Mouse (Mus musculus) frontal cortex, postnatal 25 days (tissue): ENCODE data around the gene P2ry6.

Experiments
- DNase-seq, 2 experiments: peaks; one replicate each; pipeline ENCODE4 v3.0.0; 2022; ENCODE audit warnings: low spot score in 2 of 2

The P2ry6 gene

DNA sequence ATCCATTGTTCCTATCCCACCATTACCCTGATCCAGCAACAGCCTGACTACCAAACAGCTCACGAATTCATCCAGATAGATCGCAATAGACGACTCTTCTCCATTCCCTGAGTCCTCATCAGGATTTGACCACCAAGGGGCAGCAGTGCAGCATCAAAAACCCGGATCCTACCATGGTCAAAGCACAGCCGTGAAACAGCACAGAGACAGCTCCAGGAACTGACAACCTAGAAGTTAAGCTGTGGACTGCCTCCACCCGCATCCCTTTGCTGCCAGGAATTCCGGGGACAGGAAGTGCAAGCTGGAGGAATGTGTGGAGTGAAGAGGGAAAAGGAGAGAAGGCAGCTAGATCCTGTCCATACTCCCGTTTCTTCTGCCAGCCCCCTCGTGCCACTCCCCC lies 13.6 kb upstream of the P2ry6 start:
- peak; percentile 63 to 70 for DNase-seq

- no peak for DNase-seq
Observed at GRCm38 (mm10) chr7:100984452-100985395, 10.3 kb upstream of the P2ry6 start.

GRCm38 (mm10) chr7:100979175-100979574 lies 4.7 kb upstream of the P2ry6 start:
- DNase-seq = no peak

DNA sequence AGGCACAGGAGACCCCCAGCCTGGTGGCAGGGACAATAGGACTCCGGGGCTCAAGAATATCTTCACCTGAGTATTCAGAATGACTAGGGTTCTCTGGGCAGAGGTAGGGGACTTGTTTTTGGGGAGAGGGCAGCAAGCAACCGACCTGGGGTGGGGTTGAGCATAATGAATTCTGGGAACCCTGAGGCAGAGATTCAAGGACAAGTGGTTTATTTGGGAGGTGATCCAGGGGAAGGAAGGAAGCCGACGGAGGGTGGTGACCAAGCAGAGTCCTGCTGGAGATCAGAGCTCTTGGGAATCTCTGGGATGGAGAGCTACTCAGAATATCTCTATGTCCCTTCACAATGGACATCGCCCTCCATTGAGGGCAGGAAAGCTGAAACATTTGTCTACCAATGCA lies 3.7 kb upstream of the P2ry6 start:
- DNase-seq = no peak

DNA sequence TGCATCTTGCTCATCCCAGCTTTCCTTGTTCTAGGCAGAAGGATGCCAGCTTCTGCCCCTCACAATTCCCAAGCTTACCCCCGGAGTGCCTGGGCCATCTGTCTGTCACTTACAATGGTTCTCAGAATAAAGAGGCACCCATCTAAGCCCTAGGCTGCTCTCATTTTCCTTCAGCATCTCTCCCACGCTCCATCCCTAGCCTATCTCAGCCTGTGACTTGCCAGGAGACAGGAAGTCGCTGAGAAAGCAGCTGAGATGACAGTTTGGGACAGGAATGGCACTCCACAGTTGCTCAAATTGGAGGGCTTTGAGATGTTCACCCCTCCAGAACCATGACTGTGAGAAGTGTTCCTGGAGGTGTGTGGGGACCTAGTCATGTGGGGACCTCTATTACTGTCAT lies 1.6 kb downstream of the P2ry6 start:
- DNase-seq = no peak

- no peak for DNase-seq
Observed at GRCm38 (mm10) chr7:100968874-100969659, 5.4 kb downstream of the P2ry6 start.

- DNase-seq = no peak
Observed at GRCm38 (mm10) chr7:100968376-100968775, 6.1 kb downstream of the P2ry6 start.

DNA sequence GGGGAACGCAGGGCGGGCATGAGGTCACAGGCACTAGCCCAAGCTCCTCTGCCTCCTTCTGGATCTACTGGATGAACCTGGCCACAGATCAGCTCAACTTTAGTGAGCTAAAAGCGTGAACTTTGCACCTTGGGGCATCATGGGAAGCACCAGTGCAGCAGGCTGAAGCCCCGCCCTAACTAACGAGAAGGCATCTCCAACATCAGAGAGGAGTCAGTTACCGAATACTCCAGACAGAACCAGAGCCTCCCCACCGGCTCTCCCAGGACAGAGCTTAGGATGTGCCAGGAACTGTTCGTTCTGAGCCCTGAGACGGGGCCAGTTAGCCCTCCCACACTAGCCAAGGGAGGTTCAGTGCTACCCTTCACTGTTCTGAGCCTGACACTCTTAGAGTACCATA lies 6.6 kb downstream of the P2ry6 start:
- no peak for DNase-seq

DNA sequence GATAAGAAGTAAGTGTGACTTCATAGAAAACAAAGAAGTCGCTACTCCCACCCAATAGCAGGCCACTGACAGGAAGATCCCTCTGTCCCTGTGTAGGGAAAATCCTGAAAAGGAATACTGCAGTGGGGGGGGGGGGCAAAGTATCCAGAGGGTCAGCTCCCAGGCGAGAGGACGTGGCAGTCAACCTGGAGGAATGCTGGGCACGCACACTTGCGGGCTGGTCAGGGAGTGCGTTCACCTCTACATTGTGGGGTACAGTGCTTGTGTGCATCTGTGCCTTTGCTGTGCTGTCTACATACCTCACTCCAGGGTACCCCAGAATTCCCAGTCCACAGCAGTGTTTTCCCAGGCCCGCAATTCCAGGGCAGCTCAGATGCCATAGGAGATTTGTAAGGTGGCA lies 8.4 kb downstream of the P2ry6 start:
- DNase-seq = no peak

DNA sequence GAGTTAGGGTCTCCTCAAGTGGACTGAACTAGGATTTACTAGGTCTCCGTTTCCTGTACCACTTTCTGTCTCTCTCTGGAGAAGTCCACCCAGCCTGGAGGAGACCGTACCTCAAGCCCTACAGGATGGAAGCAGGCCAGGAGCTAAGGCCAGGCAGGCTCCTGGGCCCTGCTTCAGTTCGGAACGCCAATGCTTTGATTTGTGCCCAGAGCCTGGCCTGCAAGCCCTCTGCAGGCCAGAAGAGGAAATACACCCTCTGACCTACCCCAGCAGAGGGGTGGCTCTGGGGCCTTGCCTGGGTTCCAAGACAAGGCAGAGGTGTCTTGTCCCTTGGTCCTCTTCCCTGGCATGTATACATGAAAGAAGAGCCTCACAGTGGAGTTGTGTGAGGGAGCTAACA lies 9.4 kb downstream of the P2ry6 start:
- DNase-seq = no peak

GRCm38 (mm10) chr7:100964242-100964641 lies 10.2 kb downstream of the P2ry6 start:
- no peak for DNase-seq

- no peak for DNase-seq
Observed at GRCm38 (mm10) chr7:100963381-100963780, 11.1 kb downstream of the P2ry6 start.

DNA sequence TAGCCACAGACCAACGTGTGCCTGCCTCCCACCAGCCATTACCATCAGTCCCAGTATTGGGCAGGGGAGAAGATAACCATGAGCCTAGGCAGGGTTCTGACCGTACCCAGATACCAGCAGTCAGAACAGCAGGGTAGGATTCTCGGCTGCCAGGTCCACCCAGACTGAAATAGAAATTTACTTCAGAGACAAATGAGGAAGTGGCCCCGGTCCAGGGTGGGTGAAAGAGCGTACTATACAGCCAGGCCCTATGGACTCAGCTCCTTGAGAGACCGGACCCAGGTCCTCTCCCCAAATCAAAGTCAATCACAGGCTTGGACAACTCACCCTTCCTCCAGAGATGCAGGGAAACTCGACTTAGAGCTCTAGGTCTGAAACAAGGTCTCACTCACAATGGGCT lies 13.3 kb downstream of the P2ry6 start:
- DNase-seq = no peak

DNA sequence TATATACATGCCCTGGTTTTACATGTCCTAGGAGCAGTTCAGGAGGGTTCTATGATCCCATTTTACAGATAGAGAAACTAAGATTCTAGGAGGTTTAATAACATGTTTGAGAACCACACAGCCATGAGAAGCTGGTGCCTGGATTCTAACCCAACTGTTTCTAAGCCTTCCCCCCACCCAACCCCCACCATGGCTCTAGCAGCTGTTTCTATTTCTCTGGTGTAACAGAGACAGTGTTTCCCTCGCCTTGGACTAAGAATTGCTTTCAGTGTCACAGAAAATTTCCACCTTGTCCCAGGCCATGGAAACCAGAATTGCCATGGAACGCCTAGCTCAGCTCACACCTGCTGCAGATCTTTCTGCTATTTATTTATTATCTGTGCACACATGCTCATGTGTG lies 14.0 kb downstream of the P2ry6 start:
- no peak for DNase-seq

GRCm38 (mm10) chr7:100958426-100958825 lies 16.0 kb downstream of the P2ry6 start:
- no peak for DNase-seq

GRCm38 (mm10) chr7:100952686-100953085 lies 21.8 kb downstream of the P2ry6 start:
- DNase-seq = no peak

- no peak for DNase-seq
Observed at GRCm38 (mm10) chr7:100951903-100952302, 22.5 kb downstream of the P2ry6 start.

- DNase-seq = no peak
Observed at GRCm38 (mm10) chr7:100950481-100951010, 23.9 kb downstream of the P2ry6 start.

DNA sequence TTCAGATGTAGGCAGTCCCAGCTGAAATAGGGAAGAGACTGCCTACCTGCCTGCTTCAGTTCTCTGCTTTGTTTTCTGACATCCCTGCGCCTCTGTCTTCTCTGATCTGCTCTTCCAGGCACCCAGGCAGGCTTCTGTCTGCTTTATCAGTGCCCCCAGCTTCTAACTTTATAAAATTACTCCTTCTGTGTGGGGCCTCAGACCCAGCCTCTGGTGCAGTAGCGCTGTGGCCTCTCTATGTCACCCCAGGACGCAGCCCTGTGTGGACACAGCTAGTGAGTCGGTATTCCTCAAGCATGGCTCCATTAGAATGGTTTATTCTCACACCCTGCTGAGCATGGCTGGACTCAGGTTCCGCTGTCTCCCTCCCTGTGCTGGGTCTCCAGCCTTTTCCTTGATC lies 24.4 kb downstream of the P2ry6 start:
- no peak for DNase-seq

DNA sequence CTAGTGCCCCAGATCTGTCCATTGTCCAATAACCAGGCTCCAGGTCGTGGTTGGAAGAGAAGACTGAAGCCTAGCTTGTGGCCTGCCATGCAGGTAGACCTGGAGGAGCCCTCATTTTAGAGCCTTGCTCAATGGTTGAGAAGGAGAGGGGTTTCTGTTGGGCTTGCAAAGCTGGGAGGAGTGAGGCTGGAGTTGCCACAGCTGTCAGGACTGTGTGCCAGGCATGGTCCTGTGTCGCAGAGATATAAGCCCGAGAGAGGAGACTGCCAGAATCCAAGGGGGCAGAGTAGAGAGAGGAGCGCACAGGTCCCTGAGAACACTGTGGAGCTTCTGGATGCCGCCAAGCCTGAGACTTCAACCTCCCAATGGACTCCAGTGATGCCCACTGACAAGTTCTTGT lies 29.7 kb downstream of the P2ry6 start:
- no peak for DNase-seq

DNA sequence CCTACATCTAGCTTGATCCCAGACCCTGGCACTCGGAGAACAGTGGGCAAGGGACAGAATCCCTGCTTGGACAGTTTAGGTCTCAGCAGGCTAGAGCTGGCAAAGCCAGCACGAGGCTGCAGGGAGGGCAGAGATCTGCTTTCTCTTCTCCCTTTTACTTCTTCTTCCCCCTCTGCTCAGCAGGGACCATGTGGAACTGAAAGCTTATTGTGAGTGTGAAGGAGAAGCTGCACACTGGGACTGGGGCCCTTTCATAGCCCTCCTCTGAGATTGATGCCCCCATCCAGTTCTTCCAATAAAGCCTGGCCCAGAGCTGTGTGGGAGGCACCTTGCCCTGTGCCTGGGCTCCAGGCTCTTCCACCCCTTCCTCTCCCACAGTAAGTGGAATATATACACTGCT lies 30.1 kb downstream of the P2ry6 start:
- DNase-seq = no peak

DNA sequence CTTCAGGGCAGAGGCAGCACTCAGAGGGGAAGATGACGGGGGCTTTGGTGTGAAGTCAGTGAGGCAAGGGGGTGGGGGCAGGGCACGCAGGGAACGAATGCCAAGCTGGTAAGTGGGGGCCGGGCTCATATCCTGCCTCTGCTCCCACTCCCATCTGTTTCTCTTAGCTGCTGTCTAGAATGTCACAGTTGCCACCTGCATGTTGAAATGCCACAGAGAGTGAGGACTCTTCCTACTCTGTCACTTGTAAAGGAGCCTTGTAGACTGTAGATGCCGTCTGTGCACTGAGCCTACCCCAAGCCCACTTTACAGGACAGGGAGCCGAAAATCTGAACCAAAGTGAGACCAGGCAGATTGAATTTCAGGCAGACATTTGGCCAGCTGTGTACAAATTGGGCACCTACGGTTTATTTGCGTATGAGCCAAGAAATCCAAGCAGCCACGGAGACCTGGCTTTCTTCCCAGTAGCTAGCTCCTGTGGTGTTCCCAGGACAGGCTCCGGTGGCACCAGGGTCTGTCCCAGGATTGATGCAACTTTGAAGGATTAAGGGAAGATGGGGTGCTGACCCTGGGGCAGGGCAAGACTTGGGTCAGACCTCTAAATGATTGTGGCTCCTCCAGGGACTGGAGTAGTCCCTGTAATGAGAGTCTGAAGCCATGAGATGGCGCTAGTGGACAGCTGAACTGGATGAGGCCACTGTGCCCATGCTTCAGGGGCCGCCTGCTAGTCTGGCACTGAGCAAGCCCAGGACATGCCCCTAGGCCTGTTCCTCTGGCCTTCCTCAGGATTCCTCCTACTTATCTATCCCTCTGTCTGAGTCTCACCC lies 31.4 kb downstream of the P2ry6 start:
- DNase-seq = peak; percentile 52 to 60
